Mouse (Mus musculus) C2C12 (cell line): ENCODE results near the gene Rp9.

ENCODE experiments used
- MAX ChIP-seq: IDR thresholded peaks from one replicate; pipeline ENCODE4 v1.6.1; 2011; ENCODE audit warnings: mild to moderate bottlenecking, control low read depth
- MYOD1 ChIP-seq: IDR thresholded peaks from one replicate; pipeline ENCODE4 v1.6.1; 2011; ENCODE audit warnings: low read depth; ENCODE audit not compliant: control insufficient read depth, insufficient read length

- no peak for TF ChIP-seq MAX
- no peak for TF ChIP-seq MYOD1
Measured at GRCm38 (mm10) chr9:22452697-22453096, 16.8 kb downstream of the Rp9 start.
